Mouse (Mus musculus): ENCODE measurements around the gene Gm6812.
"Not testable (repeated sequence)": the region's sequence is repeated elsewhere in the genome, so short reads cannot be mapped to it uniquely, and the experiment has no call there.

The Gm6812 gene

DNA sequence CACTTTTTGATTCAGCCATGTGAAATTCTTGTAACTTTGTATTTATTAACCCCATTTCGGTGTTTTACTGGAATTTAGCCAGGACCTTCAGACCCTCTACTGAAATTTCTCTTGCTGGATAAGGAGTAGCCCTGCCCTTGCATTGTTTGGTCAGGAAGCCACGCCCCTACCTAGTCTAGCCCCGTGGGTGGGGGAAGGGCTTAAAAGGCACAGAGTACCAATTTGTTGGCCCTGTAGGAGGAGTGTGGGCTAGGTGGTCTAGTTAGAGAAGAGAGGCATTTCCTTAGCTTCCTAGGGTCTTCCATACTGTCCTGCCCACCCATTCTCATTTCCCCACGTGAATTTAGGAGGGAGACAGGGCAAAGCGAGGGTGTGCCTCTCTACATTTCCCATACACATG is at the start of gene Gm6812:
Gm6812 (minus strand) TSS at position 101 of the 400 bp plus-strand sequence.
- DNase-seq (ENCODE audit: extremely low read depth, insufficient read length, low spot score) = not testable (repeated sequence)

DNA sequence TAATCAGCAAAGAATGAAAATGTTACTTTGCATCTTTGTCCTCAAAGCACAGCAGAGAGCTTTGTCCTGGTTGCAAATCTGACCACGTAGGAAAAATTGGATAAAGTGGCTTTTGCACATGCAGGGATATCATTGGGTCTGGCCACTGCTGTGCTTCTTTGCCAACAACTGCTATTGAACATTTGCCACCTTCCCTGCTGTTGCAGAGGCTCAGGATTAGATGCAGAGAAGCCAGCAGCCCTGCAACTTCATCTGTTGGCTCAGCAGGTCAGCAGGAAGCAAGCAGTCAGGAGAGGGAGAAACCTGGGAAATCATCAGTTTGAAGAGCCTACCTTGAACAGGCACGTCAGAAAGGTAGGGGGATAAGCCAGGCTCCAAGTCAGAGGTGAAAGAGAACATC is 27.7 kb downstream of the Gm6812 start:
- DNase-seq (ENCODE audit: extremely low read depth, insufficient read length, low spot score) = no peak
